26 mouse cellular contexts compared by ENCODE assay signal in genomic region chr6:52581081-52581480, GRCm38 (mm10). TPM values are rescaled to one million over a fixed set of nuclear protein-coding genes. Genes with fewer than 3 reads are reported as not detected.
DNase-seq lines count a peak whose midpoint lies in the region; ATAC-seq and TF ChIP-seq lines count a peak whose summit lies in the region.
"Had no signal": no experiment of that assay in that cellular context is flagged by ENCODE, and none has a peak within 500 bp of the region (broad histone marks: within the 10 kb centered on the region; RNA-seq: fewer than 3 reads in every experiment).

No protein-coding gene starts in this region.

- no peaks in the 10 kb centered on the region for H3K27me3 ChIP-seq in lung, postnatal 0 days (replicated peaks; ENCODE audit: insufficient read depth, low read length)
- H3K27me3 ChIP-seq in hindbrain, embryonic 13.5 days: peaks cover 13% of the 10 kb centered on the region; the same call in 1 of the 2 replicates
- H3K27me3 ChIP-seq: embryonic facial prominence, embryonic 13.5 days; heart, embryonic 13.5 days; Patski had no signal

- H3K4me2 ChIP-seq in lung, postnatal 0 days (replicated peaks; ENCODE audit: low read depth, low read length): no peak overlapping the region
- H3K4me2 ChIP-seq in hindbrain, embryonic 13.5 days: no peak overlapping the region
- H3K4me2 ChIP-seq: embryonic facial prominence, embryonic 13.5 days; forebrain, embryonic 13.5 days; heart, embryonic 13.5 days had no signal

- WGBS in lung, adult 2 months: 78% methylated on average over 4 of the region's 4 CpGs
- 56% methylated on average over 4 of the region's 4 CpGs for whole genome bisulfite sequencing in lung, postnatal 0 days
- WGBS in hindbrain, embryonic 13.5 days: 82% methylated on average over 4 of the region's 4 CpGs

- no peak for TF ChIP-seq CTCF in lung, adult 2 months (IDR thresholded peaks at IDR 0.05; ENCODE audit: insufficient read depth, low read length)
- no peak for TF ChIP-seq CTCF in lung, postnatal 0 days (IDR thresholded peaks at IDR 0.05)

- DNase-seq in lung, adult 18-20 months: peak; percentile 27 to 41
- no peak for DNase-seq in lung, adult 2 months
- peak; percentile 26 for DNase-seq in NIH3T3 (ENCODE audit: low read depth)
- DNase-seq in lung, postnatal 0 days (ENCODE audit: low spot score): peak; percentile 54
- DNase-seq in lung, postnatal 25 days (ENCODE audit: low spot score): peak; percentile 24
- DNase-seq in thymus, adult 18-20 months: no peak
- DNase-seq in layer of hippocampus, postnatal 14 days (ENCODE audit: low spot score in 2 of 2): no peak
- DNase-seq: adrenal gland, adult 2 months; adrenal gland, postnatal 14 days; cerebellum, adult 11 months; cerebellum, adult 8-10 months; cerebellum, postnatal 14 days; gastrocnemius, postnatal 10 days; gastrocnemius, postnatal 36 days; heart, adult 2 months; heart, postnatal 14 days; heart, postnatal 4 days had no signal

- no peak overlapping the region for H3K4me3 ChIP-seq in lung, adult 2 months (replicated peaks; ENCODE audit: extremely low read depth, low read depth, low read length)
- H3K4me3 ChIP-seq in lung, postnatal 0 days (ENCODE audit: low read depth, low read length): no peak overlapping the region
- H3K4me3 ChIP-seq in hindbrain, embryonic 13.5 days: no peak overlapping the region
- H3K4me3 ChIP-seq: embryonic facial prominence, embryonic 13.5 days; forebrain, embryonic 10.5 days; forebrain, embryonic 13.5 days; heart, adult 2 months; heart, embryonic 10.5 days; heart, embryonic 13.5 days had no signal

- H3K9me3 ChIP-seq in lung, postnatal 0 days (ENCODE audit: low read length): no peaks in the 10 kb centered on the region
- no peaks in the 10 kb centered on the region for H3K9me3 ChIP-seq in hindbrain, embryonic 13.5 days
- H3K9me3 ChIP-seq: embryonic facial prominence, embryonic 13.5 days; forebrain, embryonic 10.5 days; forebrain, embryonic 13.5 days; heart, embryonic 10.5 days; heart, embryonic 13.5 days had no signal

- H3K4me1 ChIP-seq in lung, adult 2 months (ENCODE audit: control insufficient read depth, insufficient read depth, low read length): peaks cover 3% of the 10 kb centered on the region; the same call in 1 of the 2 replicates
- H3K4me1 ChIP-seq in lung, postnatal 0 days (ENCODE audit: insufficient read depth, low read depth, low read length): no peaks in the 10 kb centered on the region
- H3K4me1 ChIP-seq in hindbrain, embryonic 13.5 days (replicated peaks): peaks cover 12% of the 10 kb centered on the region
- H3K4me1 ChIP-seq: embryonic facial prominence, embryonic 13.5 days; heart, embryonic 10.5 days had no signal

- no peak overlapping the region for H3K9ac ChIP-seq in lung, postnatal 0 days (replicated peaks; ENCODE audit: low read depth)
- no peak overlapping the region for H3K9ac ChIP-seq in hindbrain, embryonic 13.5 days
- H3K9ac ChIP-seq: embryonic facial prominence, embryonic 13.5 days; forebrain, embryonic 13.5 days; heart, embryonic 13.5 days had no signal

- H3K27ac ChIP-seq in lung, postnatal 0 days (ENCODE audit: low read length): no peak overlapping the region
- no peak overlapping the region for H3K27ac ChIP-seq in hindbrain, embryonic 13.5 days
- H3K27ac ChIP-seq: embryonic facial prominence, embryonic 13.5 days; forebrain, embryonic 10.5 days; forebrain, embryonic 13.5 days; heart, adult 2 months; heart, embryonic 10.5 days; heart, embryonic 13.5 days had no signal

- H3K36me3 ChIP-seq in lung, postnatal 0 days (ENCODE audit: insufficient read depth, low read length): no peaks in the 10 kb centered on the region
- H3K36me3 ChIP-seq in hindbrain, embryonic 13.5 days: no peaks in the 10 kb centered on the region
- H3K36me3 ChIP-seq: embryonic facial prominence, embryonic 13.5 days; forebrain, embryonic 10.5 days; heart, embryonic 10.5 days; heart, embryonic 13.5 days had no signal

- no peak for TF ChIP-seq POLR2A in lung, adult 2 months (IDR thresholded peaks at IDR 0.05; ENCODE audit: borderline replicate concordance, extremely low read depth, low read depth, low read length)

- TF ChIP-seq EP300 in lung, postnatal 0 days (IDR thresholded peaks at IDR 0.05): no peak

- ATAC-seq in lung, postnatal 0 days: no peak
- no peak for ATAC-seq in hindbrain, embryonic 13.5 days (ENCODE audit: low FRiP score)
- ATAC-seq: forebrain, embryonic 13.5 days; forebrain, embryonic 16.5 days; hindbrain, embryonic 16.5 days; Patski had no signal

RNA-seq across cellular contexts. Expression of gene Hibadh, which starts 59.1 kb away (rescaled TPM):
- 28.1 and 37.5 TPM in 2 replicates for polyA plus RNA-seq in lung, adult 2 months (2012; rRNA removed)
- polyA plus RNA-seq in lung, postnatal 0 days (2015; fragmentation: Nextera tagmentation; extraction: Ambion mirVana): 113 and 119 TPM in 2 replicates
- 62.9 and 64.6 TPM in 2 replicates for polyA plus RNA-seq in hindbrain, embryonic 13.5 days (2015; fragmentation: Nextera tagmentation; extraction: Ambion mirVana)
- 10 to 100 TPM; 40.1 to 40.6 TPM for total RNA-seq in layer of hippocampus, postnatal 14 days (2021)

Comparison
In these comparisons a context has a peak if more than half of its experiments do, and no peak if none do; other contexts are left out.
1. DNase-seq: peak in lung, adult 18-20 months (2 of 2), NIH3T3 (single experiment), lung, postnatal 0 days (single experiment) and lung, postnatal 25 days (single experiment); none in lung, adult 2 months (single experiment), thymus, adult 18-20 months (0 of 2) and layer of hippocampus, postnatal 14 days (0 of 2).